Mouse (Mus musculus) lung, embryonic 16.5 days (tissue): ENCODE results near the gene Col4a3. TPM values are rescaled to one million over a fixed set of nuclear protein-coding genes. Genes with fewer than 3 reads are reported as not detected.

ENCODE experiments used
- ATAC-seq: fragments of 200-750 bp; cut with Nextera tagmentation; 2 replicates; pipeline ENCODE4 v1.8.0; 2017; ENCODE audit warnings: low read depth, mild to moderate bottlenecking, moderate library complexity
- H3K27ac ChIP-seq: fragments of 300-500 bp; sonication (generic); 2 replicates; pipeline ENCODE4 v1.5.1; 2014; ENCODE audit warnings: mild to moderate bottlenecking, control low read depth, low read length
- H3K27me3 ChIP-seq: fragments of 300-500 bp; sonication (generic); 2 replicates; pipeline ENCODE4 v1.6.1; 2014; ENCODE audit warnings: low read depth, low read length, mixed read lengths; ENCODE audit not compliant: control insufficient read depth, insufficient read depth
- H3K36me3 ChIP-seq: fragments of 300-500 bp; sonication (generic); 2 replicates; pipeline ENCODE4 v1.6.1; 2014; ENCODE audit warnings: low read length; ENCODE audit not compliant: control insufficient read depth, insufficient read depth
- H3K4me1 ChIP-seq: fragments of 300-500 bp; sonication (generic); replicated peaks from 2 replicates; pipeline ENCODE4 v1.6.1; 2014; ENCODE audit warnings: low read length, mixed read lengths; ENCODE audit not compliant: control insufficient read depth, insufficient read depth
- H3K4me2 ChIP-seq: fragments of 300-500 bp; sonication (generic); 2 replicates; pipeline ENCODE4 v1.6.1; 2014; ENCODE audit warnings: low read depth, low read length, control low read depth
- H3K4me3 ChIP-seq: fragments of 300-500 bp; sonication (generic); 2 replicates; pipeline ENCODE4 v1.5.1; 2014; ENCODE audit warnings: mild to moderate bottlenecking, low read length, control low read depth
- H3K9ac ChIP-seq: fragments of 300-500 bp; sonication (generic); 2 replicates; pipeline ENCODE4 v1.6.1; 2014; ENCODE audit warnings: low read length, control low read depth
- H3K9me3 ChIP-seq: fragments of 300-500 bp; sonication (generic); 2 replicates; pipeline ENCODE4 v1.6.1; 2016; ENCODE audit warnings: low read length; ENCODE audit not compliant: control insufficient read depth
- WGBS: fragments of 180-500 bp; shearing (Covaris S2); extraction: QIAGEN DNeasy Blood & Tissue Kit; methylation state at CpG from one replicate; pipeline ENCODE4 v1.1.7; 2014; 5-methylcytosine and 5-hydroxymethylcytosine counted together
- polyA plus RNA-seq: library from polyadenylated mRNA; unstranded; fragments of >200 nt; fragmentation: Nextera tagmentation; extraction: Ambion mirVana; gene quantifications from 2 replicates; pipeline ENCODE4 v1.2.1, GENCODE M21; 2015

The Col4a3 gene
- polyA plus RNA-seq, 1 experiment from 2014 or later = 7.0 TPM

GRCm38 (mm10) chr1:82596864-82597596, 10.3 kb downstream of the Col4a3 start:
- ATAC-seq = peak; percentile 92
- no peaks in the 10 kb centered on the region for H3K9me3 ChIP-seq
- H3K4me3 ChIP-seq = no peak overlapping the region
- H3K4me2 ChIP-seq = no peak overlapping the region
- WGBS = 22% methylated on average over 6 of the region's 6 CpGs
- no peak overlapping the region for H3K9ac ChIP-seq
- peaks cover 8% of the 10 kb centered on the region for H3K4me1 ChIP-seq
- no peaks in the 10 kb centered on the region for H3K36me3 ChIP-seq
- no peaks in the 10 kb centered on the region for H3K27me3 ChIP-seq
- no peak overlapping the region for H3K27ac ChIP-seq

GRCm38 (mm10) chr1:82603198-82603950, 16.7 kb downstream of the Col4a3 start:
- H3K4me1 ChIP-seq = peaks cover 5% of the 10 kb centered on the region; the same call in 1 of the 2 replicates
- no peak overlapping the region for H3K4me2 ChIP-seq
- H3K9me3 ChIP-seq = no peaks in the 10 kb centered on the region
- 47% methylated on average over 7 of the region's 7 CpGs for WGBS
- H3K9ac ChIP-seq = no peak overlapping the region
- H3K27ac ChIP-seq = peak overlapping the region; percentile 53
- no peak overlapping the region for H3K4me3 ChIP-seq
- H3K27me3 ChIP-seq = no peaks in the 10 kb centered on the region
- H3K36me3 ChIP-seq = no peaks in the 10 kb centered on the region
- peak; percentile 69 for ATAC-seq

- ATAC-seq = no peak
- Histone ChIP-seq H3K27ac (no peak overlapping the region), H3K4me1 (peaks cover 5% of the 10 kb centered on the region; the same call in 1 of the 2 replicates), H3K27me3 (no peaks in the 10 kb centered on the region), H3K9me3 (no peaks in the 10 kb centered on the region), H3K4me2 (no peak overlapping the region), H3K9ac (no peak overlapping the region), H3K4me3 (no peak overlapping the region), H3K36me3 (no peaks in the 10 kb centered on the region)
- 68% methylated on average over 7 of the region's 7 CpGs for WGBS
Measured at GRCm38 (mm10) chr1:82605347-82605746, 18.6 kb downstream of the Col4a3 start.

- no peak overlapping the region for H3K9ac ChIP-seq
- no peak overlapping the region for H3K27ac ChIP-seq
- H3K4me1 ChIP-seq = peaks cover 5% of the 10 kb centered on the region; the same call in 1 of the 2 replicates
- no peak overlapping the region for H3K4me2 ChIP-seq
- no peaks in the 10 kb centered on the region for H3K9me3 ChIP-seq
- H3K27me3 ChIP-seq = no peaks in the 10 kb centered on the region
- 72% methylated on average over 7 of the region's 7 CpGs for WGBS
- no peak for ATAC-seq
- no peaks in the 10 kb centered on the region for H3K36me3 ChIP-seq
- H3K4me3 ChIP-seq = no peak overlapping the region
Measured at GRCm38 (mm10) chr1:82605856-82606255, 19.1 kb downstream of the Col4a3 start.

- Histone ChIP-seq H3K36me3 (no peaks in the 10 kb centered on the region), H3K9ac (no peak overlapping the region), H3K9me3 (no peaks in the 10 kb centered on the region), H3K4me3 (no peak overlapping the region), H3K4me2 (no peak overlapping the region), H3K27ac (no peak overlapping the region), H3K27me3 (no peaks in the 10 kb centered on the region), H3K4me1 (0 out of 2 replicates have a peak, but pooled peaks cover 2% of the 10 kb centered on the region)
- ATAC-seq = no peak
- WGBS = 55% methylated on average over 9 of the region's 9 CpGs
Measured at GRCm38 (mm10) chr1:82608646-82609262, 22.0 kb downstream of the Col4a3 start.

DNA sequence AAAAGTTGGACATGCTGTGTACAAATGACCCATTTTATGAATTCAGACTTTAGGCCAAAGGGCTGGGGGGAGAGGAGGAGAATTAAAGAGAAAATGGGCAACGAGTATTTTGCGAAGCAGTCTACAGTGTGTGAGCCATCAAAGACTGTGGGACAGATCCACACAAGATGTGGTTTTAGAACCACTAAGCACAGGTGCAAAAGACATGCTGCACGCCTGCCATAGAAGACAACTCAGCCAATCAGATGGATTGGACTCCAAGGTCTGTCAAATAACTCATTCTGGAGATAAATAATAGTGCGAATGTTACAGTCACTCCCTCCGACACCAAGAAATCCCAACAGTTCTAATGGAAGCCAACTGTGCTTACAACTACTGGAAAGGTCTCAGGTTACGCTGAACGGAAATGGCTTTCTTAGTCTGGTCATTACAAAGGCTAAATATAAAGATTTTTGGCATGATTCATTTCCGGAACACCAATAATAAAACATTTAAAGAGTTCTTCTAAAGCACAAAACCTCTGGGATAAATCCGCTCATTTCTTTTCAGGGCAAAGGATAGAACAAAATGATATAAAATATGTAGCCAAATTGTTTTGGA, 25.4 kb downstream of the Col4a3 start:
- H3K4me3 ChIP-seq = no peak overlapping the region
- no peak overlapping the region for H3K27ac ChIP-seq
- no peak overlapping the region for H3K9ac ChIP-seq
- H3K27me3 ChIP-seq = no peaks in the 10 kb centered on the region
- no peaks in the 10 kb centered on the region for H3K36me3 ChIP-seq
- H3K4me2 ChIP-seq = no peak overlapping the region
- WGBS = 58% methylated on average over 9 of the region's 9 CpGs
- H3K4me1 ChIP-seq = no peaks in the 10 kb centered on the region
- H3K9me3 ChIP-seq = no peaks in the 10 kb centered on the region
- ATAC-seq = no peak

DNA sequence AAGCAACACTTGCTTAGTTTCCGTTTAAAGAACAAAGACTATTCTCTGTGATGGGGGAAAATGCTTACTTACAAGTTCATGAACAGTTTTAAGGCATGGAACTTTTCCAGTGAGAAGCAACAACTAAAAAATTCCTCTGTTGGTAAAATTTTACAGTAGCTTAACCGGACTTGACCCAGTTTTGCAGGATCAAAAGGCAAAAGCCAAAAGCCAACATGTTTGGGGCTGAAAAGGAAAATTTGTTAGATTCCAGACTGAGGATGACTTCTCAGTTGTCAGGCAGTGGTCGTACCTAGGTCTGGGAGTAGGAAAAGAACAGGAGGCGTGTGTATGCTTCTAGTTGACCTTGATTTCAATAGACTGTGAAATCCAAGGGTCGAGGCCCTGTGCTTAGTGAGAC, 31.3 kb downstream of the Col4a3 start:
- Histone ChIP-seq H3K27ac (no peak overlapping the region), H3K36me3 (no peaks in the 10 kb centered on the region), H3K4me1 (no peaks in the 10 kb centered on the region), H3K4me3 (no peak overlapping the region), H3K9me3 (no peaks in the 10 kb centered on the region), H3K4me2 (no peak overlapping the region), H3K9ac (no peak overlapping the region), H3K27me3 (no peaks in the 10 kb centered on the region)
- ATAC-seq = no peak
- WGBS = 59% methylated on average over 5 of the region's 5 CpGs

- WGBS = 74% methylated on average over 5 of the region's 5 CpGs
- Histone ChIP-seq H3K27ac (no peak overlapping the region), H3K4me2 (no peak overlapping the region), H3K4me1 (no peaks in the 10 kb centered on the region), H3K9me3 (no peaks in the 10 kb centered on the region), H3K4me3 (no peak overlapping the region), H3K9ac (no peak overlapping the region), H3K27me3 (no peaks in the 10 kb centered on the region), H3K36me3 (no peaks in the 10 kb centered on the region)
- no peak for ATAC-seq
Measured at GRCm38 (mm10) chr1:82618592-82618991, 31.9 kb downstream of the Col4a3 start.

GRCm38 (mm10) chr1:82619981-82620380, 33.3 kb downstream of the Col4a3 start:
- ATAC-seq = no peak
- Histone ChIP-seq H3K9me3 (no peaks in the 10 kb centered on the region), H3K4me3 (no peak overlapping the region), H3K36me3 (no peaks in the 10 kb centered on the region), H3K9ac (no peak overlapping the region), H3K4me2 (no peak overlapping the region), H3K27ac (no peak overlapping the region), H3K27me3 (no peaks in the 10 kb centered on the region), H3K4me1 (no peaks in the 10 kb centered on the region)
- WGBS = 83% methylated on average over 5 of the region's 5 CpGs
